Mouse (Mus musculus) cerebellum, adult 9-11 months (tissue): ENCODE measurements at regions not wholly inside any gene's neighbourhood (a gene's known extent, or its start where the extent isn't known, plus 50 kb on each side); places are given as distances from the start of the nearest gene placed in this dataset.

ENCODE experiments used
- DNase-seq: peaks from one replicate; pipeline ENCODE4 v3.0.0; 2022

GRCm38 (mm10) chr10:115025950-115026349 is 158.9 kb downstream of the Tph2 start:
- DNase-seq = no peak

- peak; percentile 98 for DNase-seq
These were observed 165.4 kb downstream of the Tph2 start for GRCm38 (mm10) chr10:115019443-115019842.

- peak; percentile 85 for DNase-seq
These were observed 171.3 kb downstream of the Tph2 start for GRCm38 (mm10) chr10:115013491-115014001.

- peak; percentile 95 for DNase-seq
These were observed 171.9 kb downstream of the Tph2 start for GRCm38 (mm10) chr10:115012922-115013321.

GRCm38 (mm10) chr10:115012316-115012715 is 172.5 kb downstream of the Tph2 start:
- DNase-seq = no peak

GRCm38 (mm10) chr10:115011911-115012310 is 172.9 kb downstream of the Tph2 start:
- DNase-seq = no peak

- no peak for DNase-seq
These were observed 188.4 kb downstream of the Tph2 start for GRCm38 (mm10) chr10:114996400-114996799.

- no peak for DNase-seq
These were observed 189.5 kb downstream of the Tph2 start for GRCm38 (mm10) chr10:114995211-114995908.

- DNase-seq = no peak
These were observed 186.5 kb upstream of the Trhde start for GRCm38 (mm10) chr10:114988453-114989226.

- DNase-seq = no peak
These were observed 170.3 kb upstream of the Trhde start for GRCm38 (mm10) chr10:114972364-114972763.

- no peak for DNase-seq
These were observed 161.5 kb upstream of the Trhde start for GRCm38 (mm10) chr10:114963656-114964055.

- peak; percentile 30 for DNase-seq
These were observed 155.8 kb upstream of the Trhde start for GRCm38 (mm10) chr10:114957909-114958308.

GRCm38 (mm10) chr10:114956257-114956656 is 154.2 kb upstream of the Trhde start:
- no peak for DNase-seq

- no peak for DNase-seq
These were observed 153.5 kb upstream of the Trhde start for GRCm38 (mm10) chr10:114955608-114956007.

- no peak for DNase-seq
These were observed 151.3 kb upstream of the Trhde start for GRCm38 (mm10) chr10:114953358-114953757.

- DNase-seq = peak; percentile 67
These were observed 147.1 kb upstream of the Trhde start for GRCm38 (mm10) chr10:114949194-114949593.

- DNase-seq = no peak
These were observed 122.6 kb upstream of the Trhde start for GRCm38 (mm10) chr10:114924746-114925145.

GRCm38 (mm10) chr10:114913971-114914370 is 111.9 kb upstream of the Trhde start:
- peak; percentile 92 for DNase-seq

- peak; percentile 79 for DNase-seq
These were observed 89.8 kb upstream of the Trhde start for GRCm38 (mm10) chr10:114891916-114892315.

- peak; percentile 94 for DNase-seq
These were observed 88.8 kb upstream of the Trhde start for GRCm38 (mm10) chr10:114890726-114891430.

GRCm38 (mm10) chr10:114871201-114871600 is 69.1 kb upstream of the Trhde start:
- DNase-seq = peak; percentile 25

GRCm38 (mm10) chr10:114857166-114857565 is 55.1 kb upstream of the Trhde start:
- DNase-seq = no peak

GRCm38 (mm10) chr10:114852688-114853087 is 50.6 kb upstream of the Trhde start:
- no peak for DNase-seq
